Mouse (Mus musculus) neural tube, embryonic 14.5 days (tissue): ENCODE results near the gene Gak. TPM values are rescaled to one million over a fixed set of nuclear protein-coding genes. Genes with fewer than 3 reads are reported as not detected.

Experiments
- ATAC-seq: fragments of 200-750 bp; cut with Nextera tagmentation; 2 replicates; pipeline ENCODE4 v1.8.0; 2017; ENCODE audit warnings: low read depth, mild to moderate bottlenecking, moderate TSS enrichment, moderate library complexity
- H3K27ac ChIP-seq: fragments of 300-500 bp; sonication (generic); 2 replicates; pipeline ENCODE4 v1.5.1; 2014; ENCODE audit warnings: low read depth, mild to moderate bottlenecking, control low read depth, low read length, moderate library complexity, mixed read lengths
- H3K27me3 ChIP-seq: fragments of 300-500 bp; sonication (generic); 2 replicates; pipeline ENCODE4 v1.6.1; 2014; ENCODE audit warnings: low read length; ENCODE audit not compliant: control insufficient read depth, insufficient read depth
- H3K36me3 ChIP-seq: fragments of 300-500 bp; sonication (generic); 2 replicates; pipeline ENCODE4 v1.6.1; 2014; ENCODE audit warnings: low read length, mixed read lengths; ENCODE audit not compliant: control insufficient read depth, insufficient read depth
- H3K4me1 ChIP-seq: fragments of 300-500 bp; sonication (generic); 2 replicates; pipeline ENCODE4 v1.6.1; 2014; ENCODE audit warnings: low read length; ENCODE audit not compliant: control insufficient read depth, insufficient read depth
- H3K4me2 ChIP-seq: fragments of 300-500 bp; sonication (generic); 2 replicates; pipeline ENCODE4 v1.6.1; 2014; ENCODE audit warnings: mild to moderate bottlenecking, low read depth, low read length, control low read depth
- H3K4me3 ChIP-seq: fragments of 300-500 bp; sonication (generic); 2 replicates; pipeline ENCODE4 v1.5.1; 2014; ENCODE audit warnings: low read depth, low read length, control low read depth, mixed read lengths
- H3K9ac ChIP-seq: fragments of 300-500 bp; sonication (generic); replicated peaks from 2 replicates; pipeline ENCODE4 v1.6.1; 2014; ENCODE audit warnings: low read depth, mild to moderate bottlenecking, control low read depth, low read length, mixed read lengths
- H3K9me3 ChIP-seq: fragments of 300-500 bp; sonication (generic); 2 replicates; pipeline ENCODE4 v1.6.1; 2016; ENCODE audit warnings: low read length; ENCODE audit not compliant: control insufficient read depth
- WGBS: fragments of 180-500 bp; shearing (Covaris S2); extraction: QIAGEN DNeasy Blood & Tissue Kit; methylation state at CpG from one replicate; pipeline ENCODE4 v1.1.7; 2014; 5-methylcytosine and 5-hydroxymethylcytosine counted together
- polyA plus RNA-seq: library from polyadenylated mRNA; unstranded; fragments of >200 nt; fragmentation: Nextera tagmentation; extraction: Ambion mirVana; gene quantifications from 2 replicates; pipeline ENCODE4 v1.2.1, GENCODE M21; 2014

Gene Gak
- polyA plus RNA-seq, 1 experiment from 2014 or later = 42.4 TPM

- H3K27me3 ChIP-seq = no peaks in the 10 kb centered on the region
- H3K4me1 ChIP-seq = no peaks in the 10 kb centered on the region
- ATAC-seq = no peak
- no peak overlapping the region for H3K9ac ChIP-seq
- peaks cover 43% of the 10 kb centered on the region for H3K36me3 ChIP-seq
- no peak overlapping the region for H3K4me3 ChIP-seq
- 96% methylated on average over 2 of the region's 2 CpGs for WGBS
- H3K27ac ChIP-seq = no peak overlapping the region
- no peak overlapping the region for H3K4me2 ChIP-seq
- H3K9me3 ChIP-seq = no peaks in the 10 kb centered on the region
Measured at GRCm38 (mm10) chr5:108567104-108567503, 62.5 kb downstream of the Gak start.

DNA sequence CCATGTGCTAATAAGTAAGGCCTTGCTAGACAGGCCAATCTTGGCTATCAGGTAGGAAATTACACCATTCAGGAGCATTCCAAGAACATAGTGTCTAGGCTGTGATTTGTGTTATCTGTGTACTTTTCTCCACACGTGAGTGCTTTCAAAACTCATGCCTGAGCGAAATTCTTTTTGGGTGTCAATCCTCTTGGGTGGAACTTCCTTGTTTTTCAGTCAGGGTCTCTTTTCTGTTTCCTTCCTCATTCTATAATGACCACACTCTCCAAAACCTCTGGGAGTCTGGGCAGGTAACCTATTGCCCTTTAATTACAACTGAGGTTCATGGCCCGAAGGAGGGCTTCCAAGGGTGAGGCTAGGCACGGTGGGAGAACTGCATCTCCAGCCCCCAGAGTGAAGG lies 63.0 kb downstream of the Gak start:
- Histone ChIP-seq H3K9ac (no peak overlapping the region), H3K9me3 (no peaks in the 10 kb centered on the region), H3K27ac (no peak overlapping the region), H3K4me1 (no peaks in the 10 kb centered on the region), H3K4me3 (no peak overlapping the region), H3K27me3 (no peaks in the 10 kb centered on the region), H3K36me3 (peaks cover 38% of the 10 kb centered on the region), H3K4me2 (no peak overlapping the region)
- no peak for ATAC-seq
- WGBS = 93% methylated on average over 4 of the region's 4 CpGs

GRCm38 (mm10) chr5:108565381-108565780 lies 64.2 kb downstream of the Gak start:
- no peak for ATAC-seq
- Histone ChIP-seq H3K27ac (no peak overlapping the region), H3K4me2 (no peak overlapping the region), H3K4me3 (no peak overlapping the region), H3K9me3 (no peaks in the 10 kb centered on the region), H3K36me3 (peaks cover 27% of the 10 kb centered on the region), H3K27me3 (no peaks in the 10 kb centered on the region), H3K9ac (no peak overlapping the region), H3K4me1 (no peaks in the 10 kb centered on the region)
- 91% methylated on average over 2 of the region's 2 CpGs for WGBS

GRCm38 (mm10) chr5:108564346-108564745 lies 65.2 kb downstream of the Gak start:
- 93% methylated on average over 3 of the region's 3 CpGs for WGBS
- Histone ChIP-seq H3K27ac (no peak overlapping the region), H3K36me3 (peaks cover 17% of the 10 kb centered on the region), H3K9me3 (no peaks in the 10 kb centered on the region), H3K27me3 (no peaks in the 10 kb centered on the region), H3K4me2 (no peak overlapping the region), H3K4me1 (no peaks in the 10 kb centered on the region), H3K4me3 (no peak overlapping the region), H3K9ac (no peak overlapping the region)
- no peak for ATAC-seq

DNA sequence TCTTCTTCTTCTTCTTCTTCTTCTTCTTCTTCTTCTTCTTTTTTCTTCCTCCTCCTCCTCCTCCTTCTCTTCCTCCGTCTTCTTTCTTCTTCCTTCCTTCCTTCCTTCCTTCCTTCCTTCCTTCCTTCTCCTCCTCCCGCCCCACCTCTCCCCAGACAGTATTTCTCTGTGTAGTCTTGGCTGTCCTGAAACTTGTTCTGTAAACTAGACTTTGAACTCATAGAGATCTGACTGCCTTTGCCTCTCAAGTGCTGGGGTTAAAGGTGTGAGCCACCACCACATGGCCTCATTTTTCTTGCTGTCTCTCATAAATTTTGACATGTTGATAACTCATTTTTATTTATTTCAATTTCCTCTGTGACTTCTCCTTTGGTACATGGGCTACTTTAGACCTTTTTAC lies 67.1 kb downstream of the Gak start:
- no peaks in the 10 kb centered on the region for H3K4me1 ChIP-seq
- H3K9ac ChIP-seq = no peak overlapping the region
- H3K27ac ChIP-seq = no peak overlapping the region
- ATAC-seq = no peak
- no peaks in the 10 kb centered on the region; the same call in 1 of the 2 replicates for H3K36me3 ChIP-seq
- H3K9me3 ChIP-seq = no peaks in the 10 kb centered on the region
- H3K4me3 ChIP-seq = no peak overlapping the region
- WGBS = 94% methylated on average over 2 of the region's 2 CpGs
- no peaks in the 10 kb centered on the region for H3K27me3 ChIP-seq
- H3K4me2 ChIP-seq = no peak overlapping the region

GRCm38 (mm10) chr5:108556986-108557385 lies 72.6 kb downstream of the Gak start:
- no peak for ATAC-seq
- no peaks in the 10 kb centered on the region for H3K4me1 ChIP-seq
- WGBS = 79% methylated on average over 4 of the region's 4 CpGs

GRCm38 (mm10) chr5:108554041-108554440 lies 75.5 kb downstream of the Gak start:
- no peak for ATAC-seq
- H3K9ac ChIP-seq = no peak overlapping the region
- H3K27me3 ChIP-seq = peaks cover 7% of the 10 kb centered on the region; the same call in 1 of the 2 replicates
- H3K9me3 ChIP-seq = no peaks in the 10 kb centered on the region
- no peak overlapping the region for H3K27ac ChIP-seq
- no peak overlapping the region for H3K4me2 ChIP-seq
- WGBS = 70% methylated on average over 1 of the region's 1 CpGs
- no peak overlapping the region for H3K4me3 ChIP-seq
- no peaks in the 10 kb centered on the region for H3K4me1 ChIP-seq
- H3K36me3 ChIP-seq = no peaks in the 10 kb centered on the region

More at GRCm38 (mm10) chr5:108556986-108557385, 72.6 kb downstream of the Gak start:
- Histone ChIP-seq H3K9ac (no peak overlapping the region), H3K4me3 (no peak overlapping the region), H3K9me3 (no peaks in the 10 kb centered on the region), H3K4me2 (no peak overlapping the region), H3K36me3 (no peaks in the 10 kb centered on the region), H3K27ac (no peak overlapping the region), H3K27me3 (no peaks in the 10 kb centered on the region)

DNA sequence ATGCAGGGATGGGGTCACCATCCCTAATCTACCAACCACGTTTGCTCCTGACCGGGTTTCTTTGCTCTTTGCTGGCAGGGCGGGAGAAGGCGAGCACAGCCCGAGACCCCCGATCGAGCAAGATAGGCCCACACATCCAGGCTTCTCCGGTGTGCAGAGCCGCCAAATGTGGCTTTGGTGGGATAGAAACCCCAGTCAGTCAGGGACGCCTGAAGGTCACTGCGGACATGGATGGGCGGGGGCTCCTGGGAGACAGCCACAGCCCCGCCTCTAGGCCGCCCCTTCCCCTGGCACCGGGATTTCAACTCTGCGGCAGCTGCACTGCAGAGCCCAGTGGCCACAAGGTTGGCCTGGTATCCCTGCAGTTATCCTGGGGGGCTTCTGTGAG lies 79.4 kb downstream of the Gak start:
- Histone ChIP-seq H3K27ac (peak overlapping the region; percentile 87), H3K4me1 (no peaks in the 10 kb centered on the region), H3K36me3 (no peaks in the 10 kb centered on the region), H3K4me3 (peak overlapping the region; percentile 54), H3K4me2 (peak overlapping the region; percentile 72), H3K27me3 (peaks cover 7% of the 10 kb centered on the region), H3K9ac (peak overlapping the region; percentile 74), H3K9me3 (no peaks in the 10 kb centered on the region)
- ATAC-seq = peak; percentile 68
- 0% methylated on average over 16 of the region's 16 CpGs for WGBS

DNA sequence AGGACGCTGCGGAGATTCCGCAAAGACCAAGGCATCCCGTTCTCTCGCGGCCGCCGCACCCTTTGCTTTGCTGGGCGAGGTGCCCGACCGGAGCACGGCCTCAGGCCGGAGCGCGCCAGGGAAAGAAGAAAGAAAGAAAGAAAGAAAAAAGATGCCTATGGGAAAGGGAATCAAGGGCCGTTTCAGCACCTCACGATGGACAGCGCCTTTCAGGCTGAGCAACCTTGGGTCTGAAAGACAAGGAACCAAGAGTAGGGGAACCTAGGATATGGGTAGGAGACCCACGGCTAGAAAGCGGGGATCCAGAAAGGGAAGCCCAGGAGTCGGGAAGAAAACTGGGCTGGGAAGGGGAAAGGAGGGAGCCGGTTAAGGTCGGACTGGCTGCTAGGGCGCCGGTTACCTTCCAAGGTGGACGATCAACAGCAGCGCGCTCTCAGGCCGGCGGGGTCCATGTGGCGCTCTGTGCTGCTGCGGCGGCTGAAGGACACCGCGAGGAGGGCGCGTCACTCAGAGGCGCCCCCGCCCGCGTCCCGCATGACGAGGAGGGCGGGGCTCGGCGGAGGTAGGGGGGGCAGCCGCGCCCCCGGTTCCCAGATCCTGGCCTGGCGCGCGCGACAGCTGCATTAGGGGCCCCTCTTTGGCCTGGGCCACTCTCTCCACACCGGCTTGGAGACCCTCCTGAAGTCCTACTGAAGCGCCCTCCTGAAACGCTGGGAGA lies 79.9 kb downstream of the Gak start, which contains the start of gene Cplx1:
TSS of gene Cplx1 (minus strand) at position 536 of the 718 bp plus-strand sequence.
- Histone ChIP-seq H3K4me1 (no peaks in the 10 kb centered on the region), H3K9me3 (no peaks in the 10 kb centered on the region), H3K27ac (peak within 1 kb of the TSS; percentile 87), H3K4me2 (peak within 1 kb of the TSS; percentile 72), H3K36me3 (no peaks in the 10 kb centered on the region), H3K4me3 (peak within 1 kb of the TSS; percentile 54), H3K27me3 (peaks cover 7% of the 10 kb centered on the region), H3K9ac (peak within 1 kb of the TSS; percentile 74)
- peak; percentile 94 for ATAC-seq
- WGBS = under 1% methylated on average over 54 of the region's 56 CpGs
